Mouse (Mus musculus) kidney, adult 2 months (tissue): Measurements from ENCODE around the gene Gm19426.

Source experiments
- CTCF ChIP-seq: fragments of 200-500 bp; conservative IDR thresholded peaks from 2 replicates; pipeline ENCODE4 v1.5.1; 2011; ENCODE audit warnings: low read depth, mild to moderate bottlenecking, control low read depth, low read length, moderate library complexity, mixed read lengths; ENCODE audit not compliant: insufficient read depth, insufficient read length
- POLR2A ChIP-seq: fragments of 200-500 bp; IDR thresholded peaks from one replicate; pipeline ENCODE4 v1.6.1; 2011; ENCODE audit warnings: low read depth, low read length, control low read depth

GRCm38 (mm10) chr2:84783840-84784566 lies 40.5 kb upstream of the Gm19426 start:
- no peak for TF ChIP-seq CTCF
- no peak for TF ChIP-seq POLR2A
